In genomic region chr9:67058366-67058765, GRCm38 (mm10) we compare ENCODE assay signal across 11 mouse cellular contexts. TPM values are rescaled to one million over a fixed set of nuclear protein-coding genes. Genes with fewer than 3 reads are reported as not detected.
DNase-seq lines count a peak whose midpoint lies in the region; ATAC-seq and TF ChIP-seq lines count a peak whose summit lies in the region.
"Had no signal": no experiment of that assay in that cellular context is flagged by ENCODE, and none has a peak within 500 bp of the region (broad histone marks: within the 10 kb centered on the region; RNA-seq: fewer than 3 reads in every experiment).

No protein-coding gene starts in this region.

- no peak for TF ChIP-seq EP300 in lung, postnatal 0 days (IDR thresholded peaks at IDR 0.05)

- H3K9me3 ChIP-seq in lung, postnatal 0 days (ENCODE audit: low read length) = no peaks in the 10 kb centered on the region
- H3K9me3 ChIP-seq: midbrain, embryonic 10.5 days; neural tube, embryonic 12.5 days had no signal

- peak; percentile 21 to 41 for DNase-seq in heart, postnatal 10 days
- DNase-seq in heart, adult 9 months (ENCODE audit: low spot score in 2 of 2) = no peak
- peak; percentile 16 for DNase-seq in lung, postnatal 0 days (ENCODE audit: low spot score)
- DNase-seq in lung, postnatal 14 days = no peak
- DNase-seq in layer of hippocampus, adult 2 months (ENCODE audit: low spot score in 2 of 2) = peak; percentile 81
- peak; percentile 29 for DNase-seq in right cerebral cortex, postnatal 25 days
- DNase-seq in retina, postnatal 1 day = no peak
- DNase-seq: heart, postnatal 36 days had no signal

- TF ChIP-seq CTCF in lung, postnatal 0 days (IDR thresholded peaks at IDR 0.05) = no peak
- no peak for TF ChIP-seq CTCF in layer of hippocampus, adult 2 months (conservative IDR thresholded peaks at IDR 0.05)

- H3K9ac ChIP-seq in lung, postnatal 0 days (replicated peaks; ENCODE audit: low read depth) = no peak overlapping the region
- H3K9ac ChIP-seq: liver, embryonic 14.5 days; neural tube, embryonic 12.5 days had no signal

- H3K27me3 ChIP-seq in lung, postnatal 0 days (replicated peaks; ENCODE audit: insufficient read depth, low read length) = no peaks in the 10 kb centered on the region
- H3K27me3 ChIP-seq: neural tube, embryonic 12.5 days had no signal

- 54% methylated on average over 6 of the region's 6 CpGs for WGBS in lung, postnatal 0 days

- no peaks in the 10 kb centered on the region for H3K36me3 ChIP-seq in lung, postnatal 0 days (ENCODE audit: insufficient read depth, low read length)
- H3K36me3 ChIP-seq: midbrain, embryonic 10.5 days; neural tube, embryonic 12.5 days had no signal

- H3K27ac ChIP-seq in lung, postnatal 0 days (ENCODE audit: low read length) = no peak overlapping the region
- H3K27ac ChIP-seq in layer of hippocampus, adult 2 months = peak overlapping the region; percentile 83
- H3K27ac ChIP-seq: liver, embryonic 14.5 days; midbrain, embryonic 10.5 days; neural tube, embryonic 12.5 days had no signal

- intact Hi-C loops in heart, postnatal 10 days (cut with DNase I) = no loop called here

- no peak overlapping the region for H3K4me3 ChIP-seq in lung, postnatal 0 days (ENCODE audit: low read depth, low read length)
- no peak overlapping the region for H3K4me3 ChIP-seq in layer of hippocampus, adult 2 months
- H3K4me3 ChIP-seq: midbrain, embryonic 10.5 days; neural tube, embryonic 12.5 days had no signal

- no peaks in the 10 kb centered on the region for H3K4me1 ChIP-seq in lung, postnatal 0 days (ENCODE audit: insufficient read depth, low read depth, low read length)
- H3K4me1 ChIP-seq: neural tube, embryonic 12.5 days had no signal

- no peak for ATAC-seq in lung, postnatal 0 days

- no peak overlapping the region for H3K4me2 ChIP-seq in lung, postnatal 0 days (replicated peaks; ENCODE audit: low read depth, low read length)
- H3K4me2 ChIP-seq: neural tube, embryonic 12.5 days had no signal

RNA-seq across cellular contexts. Expression of gene Tpm1, which starts 9.2 kb away (rescaled TPM):
- 1,000 to 10,000 TPM; 9,258 to 9,439 TPM for total RNA-seq in heart, postnatal 10 days (2021)
- polyA plus RNA-seq in lung, postnatal 0 days (2015; fragmentation: Nextera tagmentation; extraction: Ambion mirVana) = 695 and 781 TPM in 2 replicates
- 100 to 1,000 TPM; 213 to 215 TPM for total RNA-seq in layer of hippocampus, adult 2 months (2021)

Comparison
In these comparisons a context has a peak if more than half of its experiments do, and no peak if none do; other contexts are left out.
1. DNase-seq: peak in heart, postnatal 10 days (2 of 2), lung, postnatal 0 days (single experiment), layer of hippocampus, adult 2 months (2 of 2) and right cerebral cortex, postnatal 25 days (single experiment); none in heart, adult 9 months (0 of 2), lung, postnatal 14 days (single experiment) and retina, postnatal 1 day (single experiment).
2. RNA of gene Tpm1, which starts 9.2 kb away (total RNA-seq): 9,258 to 9,439 TPM in heart, postnatal 10 days; 213 to 215 TPM in layer of hippocampus, adult 2 months; every median in the first group is over 10 times any median in the second.